Mouse (Mus musculus): ENCODE results near the gene Sec11a.

DNA sequence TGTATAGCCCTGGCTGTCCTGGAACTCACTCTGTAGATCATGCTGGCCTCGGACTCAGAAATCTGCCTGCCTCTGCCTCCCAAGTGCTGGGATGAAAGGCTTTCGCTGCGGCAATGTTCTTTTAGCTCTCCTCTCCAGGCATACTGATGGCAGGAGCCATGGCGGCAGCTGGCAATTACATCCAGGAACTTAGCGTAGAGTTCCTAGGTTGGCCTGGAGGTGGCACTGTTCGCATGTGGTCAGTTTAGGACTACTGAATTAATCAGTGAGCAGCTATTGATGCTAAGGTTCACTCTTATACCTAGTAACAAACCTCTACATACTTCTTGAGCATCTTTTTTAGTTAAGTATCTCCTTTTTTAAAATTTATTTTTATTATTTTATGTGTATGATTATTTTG, 90.4 kb downstream of the Sec11a start:
- TF ChIP-seq POLR2A (IDR thresholded peaks at IDR 0.05; ENCODE audit: insufficient read depth, low read depth, low read length) (no peak), CTCF (IDR thresholded peaks at IDR 0.05; ENCODE audit: insufficient read depth, low read depth, low read length) (peak; percentile 32; the same call in 1 of the 2 replicates)

Measured in olfactory bulb, adult 2 months (tissue).